In the genomic region with DNA sequence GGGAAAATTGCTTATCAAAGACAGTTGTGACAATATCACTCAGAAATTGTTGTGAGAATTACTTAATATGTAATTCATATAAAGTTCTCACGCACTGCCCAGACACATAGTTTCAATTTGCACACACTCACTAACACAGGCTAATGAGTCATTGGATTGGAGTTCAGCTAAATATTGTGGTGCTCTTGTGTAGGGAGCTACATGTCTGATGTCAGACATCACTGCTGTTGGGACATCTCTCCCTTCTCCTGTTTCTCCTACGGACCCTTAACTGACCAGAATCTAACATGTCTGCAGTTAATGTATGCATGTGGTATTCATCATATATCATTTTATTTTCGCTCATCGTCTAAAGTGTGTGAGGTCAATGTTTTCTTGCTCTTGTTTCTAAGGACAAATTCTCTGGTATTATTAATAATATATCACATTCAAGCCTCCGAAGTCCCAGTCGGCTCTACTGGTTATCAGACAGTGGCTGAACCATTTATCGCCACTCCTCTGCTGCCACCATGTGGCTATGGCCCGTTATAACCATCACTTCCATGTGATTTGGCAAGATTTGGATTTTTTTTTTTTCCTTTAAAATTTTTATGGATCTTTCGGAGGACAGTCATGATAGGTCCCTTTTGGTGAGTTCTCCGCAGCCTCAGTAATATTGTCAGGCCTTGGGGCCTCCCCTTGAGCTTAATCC, we compare ENCODE assay signal across 10 mouse cellular contexts. TPM values are rescaled to one million over a fixed set of nuclear protein-coding genes. Genes with fewer than 3 reads are reported as not detected.
A peak's percentile ranks its signal among the peaks of the same experiment; 100 is the strongest.
DNase-seq lines count a peak whose midpoint lies in the region; ATAC-seq lines count a peak whose summit lies in the region.
"Had no signal": no experiment of that assay in that cellular context is flagged by ENCODE, and none has a peak within 500 bp of the region (broad histone marks: within the 10 kb centered on the region; RNA-seq: fewer than 3 reads in every experiment).

No protein-coding gene starts in this region.

- H3K4me1 ChIP-seq in embryonic facial prominence, embryonic 14.5 days (ENCODE audit: control insufficient read depth, insufficient read depth, low read length), result no peaks in the 10 kb centered on the region
- H3K4me1 ChIP-seq: embryonic facial prominence, embryonic 15.5 days; lung, embryonic 15.5 days had no signal

- H3K36me3 ChIP-seq in embryonic facial prominence, embryonic 14.5 days (ENCODE audit: control insufficient read depth, insufficient read depth, low read length), result no peaks in the 10 kb centered on the region
- H3K36me3 ChIP-seq: embryonic facial prominence, embryonic 15.5 days; lung, embryonic 15.5 days had no signal

- ATAC-seq in embryonic facial prominence, embryonic 14.5 days (ENCODE audit: low read depth), result no peak

- H3K27me3 ChIP-seq in embryonic facial prominence, embryonic 14.5 days (replicated peaks; ENCODE audit: control insufficient read depth, insufficient read depth, low read length), result no peaks in the 10 kb centered on the region
- H3K27me3 ChIP-seq: embryonic facial prominence, embryonic 15.5 days; lung, embryonic 15.5 days had no signal

- no peak overlapping the region for H3K27ac ChIP-seq in embryonic facial prominence, embryonic 14.5 days (replicated peaks; ENCODE audit: low read depth, low read length)
- H3K27ac ChIP-seq: embryonic facial prominence, embryonic 15.5 days; lung, embryonic 15.5 days had no signal

- no peak overlapping the region for H3K4me2 ChIP-seq in embryonic facial prominence, embryonic 14.5 days (ENCODE audit: low read depth, low read length)
- H3K4me2 ChIP-seq: embryonic facial prominence, embryonic 15.5 days; lung, embryonic 15.5 days had no signal

- intact Hi-C loops in heart, postnatal 10 days (cut with DNase I), result loop anchor here (10.0 kb wide), 3 partner anchors 1064 to 1334 kb away; no protein-coding TSS in a partner anchor

- H3K9ac ChIP-seq in embryonic facial prominence, embryonic 14.5 days (ENCODE audit: low read depth, low read length), result no peak overlapping the region
- H3K9ac ChIP-seq: embryonic facial prominence, embryonic 15.5 days; lung, embryonic 15.5 days had no signal

- DNase-seq in heart, postnatal 10 days, result peak; percentile 48 to 73
- DNase-seq in heart, adult 8-10 months (ENCODE audit: low spot score), result no peak
- DNase-seq in A20 (ENCODE audit: low read depth, low spot score), result peak; percentile 75
- DNase-seq in adrenal gland, adult 2 months, result peak; percentile 33
- peak; percentile 32 for DNase-seq in embryonic facial prominence, embryonic 14.5 days (ENCODE audit: low spot score)
- DNase-seq in layer of hippocampus, adult 9-10 months (ENCODE audit: low spot score), result peak; percentile 26
- DNase-seq in mesoderm, embryonic 11.5 days (ENCODE audit: low read depth, low spot score), result peak; percentile 60
- no peak for DNase-seq in spleen, postnatal 14 days (ENCODE audit: low spot score in 2 of 2)

- H3K4me3 ChIP-seq in embryonic facial prominence, embryonic 14.5 days (ENCODE audit: low read depth, low read length), result no peak overlapping the region
- H3K4me3 ChIP-seq: embryonic facial prominence, embryonic 15.5 days; lung, embryonic 15.5 days had no signal

- no peaks in the 10 kb centered on the region for H3K9me3 ChIP-seq in embryonic facial prominence, embryonic 14.5 days (ENCODE audit: control insufficient read depth, low read length)
- H3K9me3 ChIP-seq: embryonic facial prominence, embryonic 15.5 days; lung, embryonic 15.5 days had no signal

- WGBS in embryonic facial prominence, embryonic 14.5 days, result 56% methylated on average over 10 of the region's 10 CpGs

RNA-seq across cellular contexts. Expression of a gene that starts 12.3 kb away (rescaled TPM):
- not detected for total RNA-seq in heart, postnatal 10 days (2021)
- total RNA-seq in heart, adult 8-10 months (2022), result not detected
- total RNA-seq in adrenal gland, adult 2 months (2021), result not detected
- polyA plus RNA-seq in adrenal gland, adult 2 months (2012; rRNA removed), result not detected in 2 replicates
- 0.29 TPM in 1 of 2 replicates, not detected in the other for polyA plus RNA-seq in embryonic facial prominence, embryonic 14.5 days (2014; fragmentation: Nextera tagmentation; extraction: Ambion mirVana)
- polyA plus RNA-seq: lung, embryonic 15.5 days had no signal

RNA-seq across cellular contexts. Expression of a gene that starts 20.5 kb away (rescaled TPM):
- total RNA-seq in heart, postnatal 10 days (2021), result 10 to 100 TPM; 29.1 to 33.5 TPM
- total RNA-seq in heart, adult 8-10 months (2022), result 10 to 100 TPM; 13.9 to 19.0 (median 16.0) TPM
- 10 to 100 TPM; 44.3 to 47.1 TPM for total RNA-seq in adrenal gland, adult 2 months (2021)
- 3.4 and 4.1 TPM in 2 replicates for polyA plus RNA-seq in adrenal gland, adult 2 months (2012; rRNA removed)
- 41.2 and 47.0 TPM in 2 replicates for polyA plus RNA-seq in embryonic facial prominence, embryonic 14.5 days (2014; fragmentation: Nextera tagmentation; extraction: Ambion mirVana)

Comparison
In these comparisons a context has a peak if more than half of its experiments do, and no peak if none do; other contexts are left out.
1. DNase-seq: peak in heart, postnatal 10 days (2 of 2), A20 (single experiment), adrenal gland, adult 2 months (single experiment), embryonic facial prominence, embryonic 14.5 days (single experiment), layer of hippocampus, adult 9-10 months (single experiment) and mesoderm, embryonic 11.5 days (single experiment); none in heart, adult 8-10 months (single experiment) and spleen, postnatal 14 days (0 of 2).